Mouse (Mus musculus): Measurements from ENCODE around the gene Ly6g6c. TPM values are rescaled to one million over a fixed set of nuclear protein-coding genes. Genes with fewer than 3 reads are reported as not detected.

The Ly6g6c gene
- polyA plus RNA-seq, 1 experiment = 0.17 TPM

Other genes starting within 250 kb of the Ly6g6c start
- 35.1 and 41.2 TPM in 2 replicates for gene Stk19, start 228.4 kb upstream of the Ly6g6c start, polyA plus RNA-seq (2012; ENCODE audit: low replicate concordance)
- 64.7 and 107 TPM in 2 replicates for gene Dxo, start 228.4 kb upstream of the Ly6g6c start, polyA plus RNA-seq (2012; ENCODE audit: low replicate concordance)
- 73.9 and 94.6 TPM in 2 replicates for gene Skiv2l, start 215.2 kb upstream of the Ly6g6c start, polyA plus RNA-seq (2012; ENCODE audit: low replicate concordance)
- gene Nelfe, start 215.0 kb upstream of the Ly6g6c start, polyA plus RNA-seq (2012; ENCODE audit: low replicate concordance) = 110 and 113 TPM in 2 replicates
- gene Cfb, start 202.9 kb upstream of the Ly6g6c start, polyA plus RNA-seq (2012; ENCODE audit: low replicate concordance) = 0.42 and 1.0 TPM in 2 replicates
- gene Zbtb12, start 185.9 kb upstream of the Ly6g6c start, polyA plus RNA-seq (2012; ENCODE audit: low replicate concordance) = 12.3 and 13.4 TPM in 2 replicates
- gene Gm20547, start 183.3 kb upstream of the Ly6g6c start, polyA plus RNA-seq (2012; ENCODE audit: low replicate concordance) = 0.10 TPM in 1 of 2 replicates, not detected in the other
- gene C2, start 167.1 kb upstream of the Ly6g6c start, polyA plus RNA-seq (2012; ENCODE audit: low replicate concordance) = 1.6 and 6.5 TPM in 2 replicates
- 299 and 719 TPM in 2 replicates for gene Ehmt2, start 166.9 kb upstream of the Ly6g6c start, polyA plus RNA-seq (2012; ENCODE audit: low replicate concordance)
- not detected in 2 replicates for gene Slc44a4, start 150.9 kb upstream of the Ly6g6c start, polyA plus RNA-seq (2012; ENCODE audit: low replicate concordance)
- 46.6 and 61.8 TPM in 2 replicates for gene Neu1, start 134.1 kb upstream of the Ly6g6c start, polyA plus RNA-seq (2012; ENCODE audit: low replicate concordance)
- 3.0 and 6.4 TPM in 2 replicates for gene Hspa1b, start 106.2 kb upstream of the Ly6g6c start, polyA plus RNA-seq (2012; ENCODE audit: low replicate concordance)
- not detected in 2 replicates for gene Gm20481, start 95.5 kb upstream of the Ly6g6c start, polyA plus RNA-seq (2012; ENCODE audit: low replicate concordance)
- gene Hspa1a, start 93.2 kb upstream of the Ly6g6c start, polyA plus RNA-seq (2012; ENCODE audit: low replicate concordance) = 0.68 and 2.2 TPM in 2 replicates
- gene Hspa1l, start 92.7 kb upstream of the Ly6g6c start, polyA plus RNA-seq (2012; ENCODE audit: low replicate concordance) = not detected in 2 replicates
- 51.7 and 75.3 TPM in 2 replicates for gene Lsm2, start 83.5 kb upstream of the Ly6g6c start, polyA plus RNA-seq (2012; ENCODE audit: low replicate concordance)
- gene Vars, start 64.4 kb upstream of the Ly6g6c start, polyA plus RNA-seq (2012; ENCODE audit: low replicate concordance) = 768 and 1,214 TPM in 2 replicates
- gene Vwa7, start 48.8 kb upstream of the Ly6g6c start, polyA plus RNA-seq (2012; ENCODE audit: low replicate concordance) = 0.51 and 1.3 TPM in 2 replicates
- gene Sapcd1, start 37.4 kb upstream of the Ly6g6c start, polyA plus RNA-seq (2012; ENCODE audit: low replicate concordance) = 93.8 and 249 TPM in 2 replicates
- 54.6 and 127 TPM in 2 replicates for gene Msh5, start 18.6 kb upstream of the Ly6g6c start, polyA plus RNA-seq (2012; ENCODE audit: low replicate concordance)
- 161 and 172 TPM in 2 replicates for gene Clic1, start 15.4 kb upstream of the Ly6g6c start, polyA plus RNA-seq (2012; ENCODE audit: low replicate concordance)
- gene Ddah2, start 6.4 kb upstream of the Ly6g6c start, polyA plus RNA-seq (2012; ENCODE audit: low replicate concordance) = 6.4 and 6.5 TPM in 2 replicates
- gene Mpig6b, start 796 bp downstream of the Ly6g6c start, polyA plus RNA-seq (2012; ENCODE audit: low replicate concordance) = 0.16 and 0.42 TPM in 2 replicates
- gene Ly6g6e, start 11.5 kb downstream of the Ly6g6c start, polyA plus RNA-seq (2012; ENCODE audit: low replicate concordance) = not detected in 2 replicates
- gene Ly6g6d, start 12.7 kb downstream of the Ly6g6c start, polyA plus RNA-seq (2012; ENCODE audit: low replicate concordance) = not detected in 2 replicates
- gene Ly6g6f, start 20.2 kb downstream of the Ly6g6c start, polyA plus RNA-seq (2012; ENCODE audit: low replicate concordance) = not detected in 2 replicates
- 115 and 170 TPM in 2 replicates for gene Abhd16a, start 23.9 kb downstream of the Ly6g6c start, polyA plus RNA-seq (2012; ENCODE audit: low replicate concordance)
- not detected in 2 replicates for gene Ly6g5c, start 42.9 kb downstream of the Ly6g6c start, polyA plus RNA-seq (2012; ENCODE audit: low replicate concordance)
- 0.24 and 0.66 TPM in 2 replicates for gene Ly6g5b, start 50.0 kb downstream of the Ly6g6c start, polyA plus RNA-seq (2012; ENCODE audit: low replicate concordance)
- gene Gpank1, start 56.1 kb downstream of the Ly6g6c start, polyA plus RNA-seq (2012; ENCODE audit: low replicate concordance) = 76.2 and 161 TPM in 2 replicates
- gene Csnk2b, start 56.7 kb downstream of the Ly6g6c start, polyA plus RNA-seq (2012; ENCODE audit: low replicate concordance) = 50.0 and 73.9 TPM in 2 replicates
- 21.2 and 21.9 TPM in 2 replicates for gene D17H6S53E, start 61.0 kb downstream of the Ly6g6c start, polyA plus RNA-seq (2012; ENCODE audit: low replicate concordance)
- gene Apom, start 66.7 kb downstream of the Ly6g6c start, polyA plus RNA-seq (2012; ENCODE audit: low replicate concordance) = 0.18 and 0.28 TPM in 2 replicates
- 414 and 841 TPM in 2 replicates for gene Bag6, start 69.8 kb downstream of the Ly6g6c start, polyA plus RNA-seq (2012; ENCODE audit: low replicate concordance)
- gene Prrc2a, start 99.5 kb downstream of the Ly6g6c start, polyA plus RNA-seq (2012; ENCODE audit: low replicate concordance) = 1,121 and 1,280 TPM in 2 replicates
- 7.8 and 19.1 TPM in 2 replicates for gene Aif1, start 110.7 kb downstream of the Ly6g6c start, polyA plus RNA-seq (2012; ENCODE audit: low replicate concordance)
- 28.4 and 125 TPM in 2 replicates for gene Lst1, start 123.1 kb downstream of the Ly6g6c start, polyA plus RNA-seq (2012; ENCODE audit: low replicate concordance)
- 883 and 1,534 TPM in 2 replicates for gene Ltb, start 129.1 kb downstream of the Ly6g6c start, polyA plus RNA-seq (2012; ENCODE audit: low replicate concordance)
- 8.2 and 10.3 TPM in 2 replicates for gene Tnf, start 136.6 kb downstream of the Ly6g6c start, polyA plus RNA-seq (2012; ENCODE audit: low replicate concordance)
- gene Lta, start 140.0 kb downstream of the Ly6g6c start, polyA plus RNA-seq (2012; ENCODE audit: low replicate concordance) = 20.2 and 29.6 TPM in 2 replicates
- gene Gm16181, start 155.4 kb downstream of the Ly6g6c start, polyA plus RNA-seq (2012; ENCODE audit: low replicate concordance) = not detected in 2 replicates
- 2.8 and 6.8 TPM in 2 replicates for gene Atp6v1g2, start 168.3 kb downstream of the Ly6g6c start, polyA plus RNA-seq (2012; ENCODE audit: low replicate concordance)
- 35.2 and 66.9 TPM in 2 replicates for gene Nfkbil1, start 170.4 kb downstream of the Ly6g6c start, polyA plus RNA-seq (2012; ENCODE audit: low replicate concordance)
- 174 and 194 TPM in 2 replicates for gene Ddx39b, start 176.4 kb downstream of the Ly6g6c start, polyA plus RNA-seq (2012; ENCODE audit: low replicate concordance)
- gene H2-D1, start 197.3 kb downstream of the Ly6g6c start, polyA plus RNA-seq (2012; ENCODE audit: low replicate concordance) = 496 and 1,202 TPM in 2 replicates

All from hematopoietic multipotent progenitor cell, adult 10-12 weeks (in vitro differentiated cells).